Mouse (Mus musculus) olfactory bulb, adult 2 months (tissue): Measurements from ENCODE around the gene 3110009E18Rik. TPM values are rescaled to one million over a fixed set of nuclear protein-coding genes. Genes with fewer than 3 reads are reported as not detected.

Experiments
- H3K27ac ChIP-seq: fragments of 200-500 bp; 2 replicates; pipeline ENCODE4 v1.5.1; 2012; ENCODE audit warnings: low read depth, low read length; ENCODE audit not compliant: insufficient read depth
- H3K4me1 ChIP-seq: fragments of 200-500 bp; 2 replicates; pipeline ENCODE4 v1.6.1; 2012; ENCODE audit warnings: low read length; ENCODE audit not compliant: control insufficient read depth, insufficient read depth
- H3K4me3 ChIP-seq: fragments of 200-500 bp; 2 replicates; pipeline ENCODE4 v1.5.1; 2012; ENCODE audit warnings: mild to moderate bottlenecking, low read depth, low read length, moderate library complexity; ENCODE audit not compliant: insufficient read depth
- CTCF ChIP-seq: fragments of 200-500 bp; IDR thresholded peaks from 2 replicates; pipeline ENCODE4 v1.5.1; 2012; ENCODE audit warnings: low read depth, mild to moderate bottlenecking, low read length, moderate library complexity; ENCODE audit not compliant: insufficient read depth
- POLR2A ChIP-seq: fragments of 200-500 bp; IDR thresholded peaks from 2 replicates; pipeline ENCODE4 v1.6.1; 2012; ENCODE audit warnings: mild to moderate bottlenecking, low read depth, low read length, moderate library complexity; ENCODE audit not compliant: insufficient read depth
- WGBS: fragments of 180-500 bp; shearing (Covaris S2); methylation state at CpG from one replicate; pipeline ENCODE4 v1.1.7; 2018; 5-methylcytosine and 5-hydroxymethylcytosine counted together
- polyA plus RNA-seq: library from polyadenylated mRNA; stranded (reverse); fragments of >200 nt; gene quantifications from 2 replicates; pipeline ENCODE4 v1.2.4, GENCODE M21; 2012; ENCODE audit warnings: low replicate concordance; ENCODE audit not compliant: missing spikeins, insufficient read depth, insufficient read length

The 3110009E18Rik gene
- polyA plus RNA-seq, 1 experiment, result not detected

GRCm38 (mm10) chr1:120171819-120172521 lies 51.0 kb downstream of the 3110009E18Rik start:
- Histone ChIP-seq H3K27ac (no peak overlapping the region), H3K4me3 (no peak overlapping the region), H3K4me1 (no peaks in the 10 kb centered on the region)
- 51% methylated on average over 5 of the region's 5 CpGs for WGBS
- TF ChIP-seq POLR2A (no peak), CTCF (no peak)

GRCm38 (mm10) chr1:120174991-120175390 lies 54.0 kb downstream of the 3110009E18Rik start:
- Histone ChIP-seq H3K27ac (no peak overlapping the region), H3K4me1 (no peaks in the 10 kb centered on the region), H3K4me3 (no peak overlapping the region)
- no peak for TF ChIP-seq POLR2A
- TF ChIP-seq CTCF, result no peak
- 88% methylated on average over 4 of the region's 4 CpGs for WGBS

- H3K27ac ChIP-seq, result no peak overlapping the region
- WGBS, result 65% methylated on average over 14 of the region's 14 CpGs
- no peaks in the 10 kb centered on the region for H3K4me1 ChIP-seq
- no peak overlapping the region for H3K4me3 ChIP-seq
- TF ChIP-seq CTCF, result no peak
- TF ChIP-seq POLR2A, result no peak
These were observed 55.3 kb downstream of the 3110009E18Rik start for GRCm38 (mm10) chr1:120176313-120176712.

GRCm38 (mm10) chr1:120177141-120177540 lies 56.2 kb downstream of the 3110009E18Rik start:
- TF ChIP-seq POLR2A, result no peak
- TF ChIP-seq CTCF, result no peak
- Histone ChIP-seq H3K27ac (no peak overlapping the region), H3K4me1 (no peaks in the 10 kb centered on the region), H3K4me3 (no peak overlapping the region)
- WGBS, result 96% methylated on average over 8 of the region's 8 CpGs

GRCm38 (mm10) chr1:120186204-120186603 lies 65.2 kb downstream of the 3110009E18Rik start:
- H3K27ac ChIP-seq, result no peak overlapping the region
- TF ChIP-seq POLR2A (no peak), CTCF (no peak)
- H3K4me3 ChIP-seq, result no peak overlapping the region
- WGBS, result 77% methylated on average over 6 of the region's 6 CpGs
- peaks cover under 1% of the 10 kb centered on the region; the same call in 1 of the 2 replicates for H3K4me1 ChIP-seq

- TF ChIP-seq POLR2A, result no peak
- TF ChIP-seq CTCF, result no peak
- 68% methylated on average over 9 of the region's 9 CpGs for WGBS
- peaks cover 2% of the 10 kb centered on the region; the same call in 1 of the 2 replicates for H3K4me1 ChIP-seq
- no peak overlapping the region for H3K27ac ChIP-seq
- H3K4me3 ChIP-seq, result no peak overlapping the region
These were observed 65.7 kb downstream of the 3110009E18Rik start for GRCm38 (mm10) chr1:120186655-120187054.

GRCm38 (mm10) chr1:120187059-120187458 lies 66.1 kb downstream of the 3110009E18Rik start:
- TF ChIP-seq CTCF, result no peak
- no peak for TF ChIP-seq POLR2A
- 73% methylated on average over 7 of the region's 7 CpGs for WGBS
- Histone ChIP-seq H3K27ac (no peak overlapping the region), H3K4me3 (no peak overlapping the region), H3K4me1 (peaks cover 2% of the 10 kb centered on the region; the same call in 1 of the 2 replicates)

GRCm38 (mm10) chr1:120189206-120189605 lies 68.2 kb downstream of the 3110009E18Rik start:
- TF ChIP-seq CTCF (no peak), POLR2A (no peak)
- 0 out of 2 replicates have a peak overlapping the region, but pooled peaks have one; percentile 36 for H3K27ac ChIP-seq
- H3K4me1 ChIP-seq, result peaks cover 2% of the 10 kb centered on the region; the same call in 1 of the 2 replicates
- 73% methylated on average over 6 of the region's 6 CpGs for WGBS
- H3K4me3 ChIP-seq, result no peak overlapping the region

- WGBS, result 94% methylated on average over 2 of the region's 2 CpGs
- no peak for TF ChIP-seq CTCF
- no peak for TF ChIP-seq POLR2A
- no peak overlapping the region for H3K27ac ChIP-seq
- H3K4me1 ChIP-seq, result peaks cover 2% of the 10 kb centered on the region; the same call in 1 of the 2 replicates
- H3K4me3 ChIP-seq, result no peak overlapping the region
These were observed 69.3 kb downstream of the 3110009E18Rik start for GRCm38 (mm10) chr1:120190300-120190699.

- TF ChIP-seq POLR2A (no peak), CTCF (no peak)
- 19% methylated on average over 6 of the region's 6 CpGs for WGBS
- H3K4me3 ChIP-seq, result no peak overlapping the region
- H3K27ac ChIP-seq, result no peak overlapping the region
- H3K4me1 ChIP-seq, result peaks cover 5% of the 10 kb centered on the region; the same call in 1 of the 2 replicates
These were observed 70.0 kb downstream of the 3110009E18Rik start for GRCm38 (mm10) chr1:120190946-120191345.
